Mouse (Mus musculus) embryo, embryonic 10 days (tissue): Measurements from ENCODE around the gene Ccnb1.
"Not testable (repeated sequence)": the region's sequence is repeated elsewhere in the genome, so short reads cannot be mapped to it uniquely, and the experiment has no call there.

Experiments
- DNase-seq: peaks from one replicate; pipeline ENCODE4 v3.0.0-alpha.2; 2015; ENCODE audit warnings: low spot score

The Ccnb1 gene

DNA sequence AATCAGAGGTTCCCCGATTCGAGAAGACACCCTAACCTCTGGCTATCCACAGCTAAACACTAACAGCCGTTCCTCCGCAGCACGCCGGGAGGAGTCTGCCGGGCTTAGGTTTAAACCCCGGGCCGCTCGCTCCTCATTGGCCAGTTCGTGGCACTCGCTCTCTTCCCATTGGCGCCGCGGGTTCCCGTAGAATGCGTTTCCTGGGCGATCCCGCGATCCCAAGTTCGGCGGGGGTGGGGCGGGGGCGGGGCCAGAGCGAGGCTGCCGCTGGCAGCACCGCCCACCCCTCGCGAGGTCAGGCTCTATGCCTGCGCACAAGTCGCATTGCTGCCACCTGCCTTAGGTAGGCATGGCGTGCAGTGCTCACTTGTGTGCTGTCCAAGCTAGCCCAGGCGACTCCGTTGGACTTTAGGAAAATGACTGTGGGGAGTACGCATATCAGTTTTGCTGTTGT is at the start of gene Ccnb1:
Ccnb1 (minus strand) TSS at position 157 of the 454 bp plus-strand sequence.
- DNase-seq: peak; percentile 96

DNA sequence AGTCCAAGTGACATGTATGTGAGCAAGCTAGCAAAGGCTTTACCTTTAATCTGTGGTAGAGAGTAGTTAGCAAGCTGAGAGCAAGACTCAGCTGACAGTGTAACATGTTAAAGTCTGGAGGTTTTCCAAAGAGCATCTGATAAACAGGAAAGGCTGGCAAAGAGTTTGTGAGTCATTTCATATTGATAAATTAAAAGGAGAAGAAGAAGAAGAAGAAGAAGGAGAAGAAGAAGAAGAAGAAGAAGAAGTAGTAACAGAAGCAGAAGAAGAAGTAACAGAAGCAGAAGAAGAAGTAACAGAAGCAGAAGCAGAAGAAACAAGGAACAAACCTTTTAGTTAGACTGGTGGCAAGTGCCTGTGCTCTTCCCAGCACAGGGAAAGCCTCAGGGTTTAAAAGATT is 48.4 kb upstream of the Ccnb1 start:
- DNase-seq: no peak

GRCm38 (mm10) chr13:100833640-100834002 is 47.3 kb upstream of the Ccnb1 start:
- no peak for DNase-seq

- DNase-seq: peak; percentile 99
These were observed 46.6 kb upstream of the Ccnb1 start, which contains the start of gene Slc30a5 for GRCm38 (mm10) chr13:100832741-100833639. Gene Slc30a5, minus strand, starts transcription at chr13:100833427.

DNA sequence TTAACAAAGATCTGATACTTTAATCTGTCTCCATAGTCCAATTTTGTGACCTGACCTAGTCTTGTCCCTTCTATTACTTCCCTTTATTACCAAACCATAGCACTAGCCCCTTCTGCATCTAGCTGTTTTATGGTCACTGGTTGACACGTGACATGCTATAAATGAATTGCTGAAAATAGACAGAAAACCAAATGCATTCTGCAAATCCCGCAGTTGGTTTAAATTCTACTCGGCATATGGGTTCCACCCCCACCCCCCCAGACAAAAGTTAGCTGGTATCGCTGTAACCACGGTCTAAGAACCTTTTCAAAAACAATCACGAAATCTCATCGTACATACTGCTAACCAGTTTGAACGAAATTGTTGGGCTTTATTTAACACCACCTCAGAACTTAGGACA is 45.8 kb upstream of the Ccnb1 start:
- no peak for DNase-seq

- DNase-seq: no peak
These were observed 44.8 kb upstream of the Ccnb1 start for GRCm38 (mm10) chr13:100831123-100831522.

- no peak for DNase-seq
These were observed 39.4 kb upstream of the Ccnb1 start for GRCm38 (mm10) chr13:100825627-100826410.

- DNase-seq: no peak
These were observed 38.5 kb upstream of the Ccnb1 start for GRCm38 (mm10) chr13:100824916-100825315.

DNA sequence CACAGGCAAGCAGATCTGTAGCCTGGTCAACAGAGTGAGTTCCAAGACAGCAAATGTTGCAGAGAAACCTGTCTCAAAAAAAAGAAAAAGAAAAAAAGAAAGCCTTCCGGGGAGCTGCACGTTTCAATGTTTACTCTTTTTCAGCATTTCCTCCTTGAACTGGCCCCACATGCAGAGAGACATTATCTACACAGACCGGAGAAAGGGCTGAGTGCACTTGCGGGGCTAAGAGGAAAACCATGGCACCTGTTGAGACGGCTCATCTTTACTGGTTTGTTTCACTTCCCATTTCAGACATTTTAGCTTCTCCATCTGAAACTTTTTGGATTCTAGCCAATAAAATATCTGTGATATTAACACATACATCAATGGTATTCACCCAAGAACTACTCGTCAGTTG is 37.9 kb upstream of the Ccnb1 start:
- DNase-seq: no peak

GRCm38 (mm10) chr13:100823863-100824262 is 37.5 kb upstream of the Ccnb1 start:
- DNase-seq: no peak

DNA sequence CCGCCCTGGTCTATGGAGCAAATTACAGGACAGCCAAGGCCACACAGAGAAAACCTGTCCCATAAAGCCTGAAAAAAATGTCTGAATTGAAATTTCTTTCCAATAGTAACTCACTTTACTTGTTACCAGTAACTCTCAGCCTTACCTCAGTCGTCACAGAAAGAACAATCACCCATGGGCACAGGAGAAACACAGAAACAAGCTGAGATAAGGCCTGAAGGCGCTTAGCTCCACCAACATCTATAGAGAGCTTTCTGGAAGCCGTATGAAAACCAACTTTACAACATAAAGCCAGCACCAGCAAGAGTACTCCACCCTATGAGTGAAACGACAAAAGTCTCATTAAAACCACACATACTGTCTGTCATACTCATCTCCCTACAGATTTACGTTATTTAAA is 28.1 kb upstream of the Ccnb1 start:
- no peak for DNase-seq

- no peak for DNase-seq
These were observed 19.4 kb upstream of the Ccnb1 start for GRCm38 (mm10) chr13:100805776-100806175.

DNA sequence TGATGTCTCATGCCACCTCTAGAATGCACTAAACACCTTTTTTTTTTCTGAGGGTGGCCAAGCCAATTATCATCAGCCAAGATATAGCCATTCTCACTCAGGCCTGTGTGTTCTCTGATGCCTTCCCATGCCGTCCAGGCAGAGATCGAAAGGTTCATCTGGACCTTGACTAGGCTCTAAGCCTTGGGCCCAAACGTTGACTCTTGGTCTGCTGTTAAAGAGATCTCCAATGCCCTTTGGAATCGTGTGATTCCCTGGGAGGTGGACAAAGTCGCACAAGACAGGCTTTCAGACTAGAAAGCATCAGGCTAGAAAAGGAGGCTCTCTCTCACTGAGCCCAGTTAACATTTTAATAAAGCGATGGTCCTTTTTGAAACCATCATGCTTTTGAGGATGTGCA is 10.8 kb upstream of the Ccnb1 start:
- no peak for DNase-seq

DNA sequence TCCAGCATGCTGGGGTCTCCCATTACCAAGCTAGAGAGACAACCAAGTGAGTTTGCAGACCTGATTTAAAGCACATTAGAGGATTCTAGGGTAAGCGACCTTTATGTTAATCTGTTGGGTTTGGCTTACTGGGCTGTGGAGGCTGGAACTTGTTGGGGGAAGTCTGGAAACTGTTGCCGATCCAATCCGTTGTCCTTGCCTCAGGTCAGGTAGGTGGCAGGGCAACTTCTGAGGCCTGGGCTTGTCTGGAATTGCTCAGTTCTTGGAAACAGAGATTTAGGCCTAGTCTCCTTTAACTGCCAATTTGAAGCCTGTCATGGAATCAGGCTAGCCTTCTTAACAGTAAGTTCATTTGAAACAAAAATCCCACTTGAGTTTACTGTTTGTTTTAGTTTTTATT is 2.7 kb upstream of the Ccnb1 start:
- DNase-seq: no peak

DNA sequence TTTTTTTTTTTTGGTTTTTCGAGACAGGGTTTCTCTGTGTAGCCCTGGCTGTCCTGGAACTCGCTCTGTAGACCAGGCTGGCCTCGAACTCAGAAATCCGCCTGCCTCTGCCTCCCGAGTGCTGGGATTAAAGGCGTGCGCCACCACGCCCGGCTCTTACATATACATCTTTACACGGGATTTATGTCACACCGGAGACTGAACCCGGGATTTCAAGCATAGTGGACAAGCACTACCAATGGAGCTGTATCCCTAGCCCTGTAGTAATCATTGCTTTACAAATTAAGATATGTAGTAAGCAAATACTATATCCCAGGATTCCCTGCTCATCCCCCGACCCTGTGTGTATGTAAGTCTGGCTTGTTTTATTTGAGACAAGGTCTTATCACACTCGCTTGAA is 1.7 kb upstream of the Ccnb1 start:
- not testable (repeated sequence) for DNase-seq

DNA sequence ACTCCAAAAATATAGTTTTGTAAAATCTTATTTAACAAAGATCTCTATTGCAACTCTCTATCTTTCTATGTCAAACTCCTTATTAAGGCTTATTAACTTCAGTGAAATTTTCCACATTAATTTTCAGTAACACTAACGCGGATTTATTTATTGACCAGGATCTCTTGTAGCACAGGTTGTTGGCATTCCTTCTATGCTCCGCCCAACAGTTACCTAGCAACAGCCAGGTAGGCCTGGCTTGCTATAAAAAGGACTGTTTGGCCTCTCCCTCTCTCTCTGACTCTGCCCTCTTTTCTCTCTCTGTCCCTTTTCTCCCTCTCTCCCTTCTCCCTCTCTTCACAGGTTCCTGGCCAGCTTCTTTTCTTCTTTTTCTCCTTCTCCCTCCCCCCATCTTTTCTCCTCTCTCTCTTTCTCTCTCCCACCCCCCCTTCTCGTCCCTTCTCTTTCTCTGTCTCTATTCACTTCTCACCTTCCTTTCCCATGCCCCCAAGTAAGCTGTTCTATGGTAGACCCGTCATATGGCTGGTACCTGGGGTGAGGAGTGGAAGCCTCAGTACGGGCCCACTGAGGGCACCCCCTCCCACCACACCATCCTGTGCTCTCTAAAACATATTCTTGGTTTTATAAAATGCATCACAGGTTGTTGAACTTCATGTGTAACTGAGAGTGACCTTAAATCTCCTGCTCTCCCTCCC is 1.1 kb upstream of the Ccnb1 start:
- no peak for DNase-seq

DNA sequence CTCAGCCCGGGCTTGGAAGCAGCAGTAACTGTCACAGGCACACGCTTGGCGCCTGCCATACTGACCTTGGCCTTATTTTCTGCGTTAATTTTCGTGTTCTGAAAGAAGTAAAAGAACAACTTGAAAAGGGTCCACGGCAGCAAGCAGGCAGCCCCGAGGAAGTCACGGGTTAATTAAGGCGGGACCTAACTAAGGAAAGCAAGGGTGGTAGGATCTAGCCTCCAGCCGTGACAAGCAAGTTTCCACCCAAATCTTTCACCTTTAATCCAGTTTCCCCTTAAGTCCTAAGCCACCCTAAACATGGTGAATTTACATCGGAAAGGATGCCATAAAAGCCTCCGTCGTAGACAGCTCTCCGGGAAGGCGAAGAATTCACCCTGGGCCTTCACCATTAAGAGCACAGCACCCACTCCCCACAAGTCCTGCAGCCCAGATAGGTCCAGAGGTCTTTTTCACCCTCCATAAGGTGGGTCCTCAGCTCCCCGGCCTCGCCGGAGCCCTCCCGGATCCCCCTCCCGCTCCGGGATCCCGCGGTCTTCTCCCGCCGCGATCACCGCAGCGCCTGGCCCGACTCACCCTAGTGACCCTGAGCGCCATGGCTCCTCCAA is 460 bp downstream of the Ccnb1 start:
- DNase-seq: peak; percentile 32

DNA sequence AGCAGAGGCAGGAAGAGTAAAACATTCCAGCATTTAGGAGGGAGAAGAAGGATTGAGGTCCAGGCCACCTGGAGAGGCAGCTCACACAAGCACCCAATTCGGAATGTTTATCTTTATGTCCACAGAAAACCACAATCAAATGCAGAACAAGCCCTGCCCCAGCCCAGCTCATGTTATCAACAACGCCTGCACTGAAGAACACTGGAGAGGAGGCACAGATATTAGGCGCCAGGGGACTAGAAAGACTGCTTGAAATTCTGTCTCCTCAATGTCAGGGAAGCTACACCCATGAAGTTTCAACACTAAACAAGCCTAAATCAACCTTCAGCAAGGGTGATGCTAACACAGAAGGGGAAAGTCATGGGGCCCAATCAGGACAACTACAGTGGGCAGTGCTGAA is 8.9 kb downstream of the Ccnb1 start:
- no peak for DNase-seq

GRCm38 (mm10) chr13:100776710-100777109 is 9.7 kb downstream of the Ccnb1 start:
- DNase-seq: no peak

- no peak for DNase-seq
These were observed 10.3 kb downstream of the Ccnb1 start for GRCm38 (mm10) chr13:100776056-100776419.

GRCm38 (mm10) chr13:100775252-100776055 is 10.9 kb downstream of the Ccnb1 start, which contains the start of gene Cenph:
Gene Cenph, minus strand, starts transcription at chr13:100775899.
- peak; percentile 96 for DNase-seq
